Mouse (Mus musculus): Measurements from ENCODE around the gene Pparg. TPM values are rescaled to one million over a fixed set of nuclear protein-coding genes. Genes with fewer than 3 reads are reported as not detected.

The Pparg gene
- polyA plus RNA-seq, 1 experiment = not detected

- TF ChIP-seq POLR2A (IDR thresholded peaks at IDR 0.05; ENCODE audit: insufficient read depth, low read depth, low read length) (no peak), CTCF (IDR thresholded peaks at IDR 0.05; ENCODE audit: insufficient read depth, low read depth, low read length) (no peak)
- Histone ChIP-seq H3K4me1 (ENCODE audit: control insufficient read depth, insufficient read depth, low read length) (no peaks in the 10 kb centered on the region), H3K27ac (ENCODE audit: insufficient read depth, low read depth, low read length) (no peak overlapping the region), H3K4me3 (ENCODE audit: insufficient read depth, low read depth, low read length) (no peak overlapping the region)
- 34% methylated on average over 10 of the region's 10 CpGs for WGBS
These were observed 16.6 kb upstream of the Pparg start for GRCm38 (mm10) chr6:115344101-115344500.

DNA sequence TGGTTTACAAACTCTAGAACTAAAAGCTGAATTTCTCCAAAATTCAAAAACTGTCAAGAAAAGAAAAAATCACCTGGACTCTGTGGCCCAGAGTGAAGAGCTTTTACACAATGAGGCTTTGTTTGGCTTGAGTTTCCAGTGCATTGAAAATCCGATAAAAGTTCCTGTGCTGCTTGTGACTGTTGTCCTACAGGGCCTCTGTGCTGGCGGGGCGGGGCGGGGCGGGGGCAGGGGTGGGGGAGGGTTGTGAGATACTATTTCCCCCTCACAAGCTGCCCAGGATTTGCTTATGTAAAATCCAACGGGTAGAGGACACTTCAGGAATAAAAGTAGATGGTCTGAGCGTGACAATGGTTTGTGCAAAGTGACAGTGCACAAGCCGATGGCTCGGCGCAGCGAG, 16.2 kb upstream of the Pparg start:
- no peak overlapping the region for H3K4me3 ChIP-seq (ENCODE audit: insufficient read depth, low read depth, low read length)
- TF ChIP-seq POLR2A (IDR thresholded peaks at IDR 0.05; ENCODE audit: insufficient read depth, low read depth, low read length) = no peak
- no peak for TF ChIP-seq CTCF (IDR thresholded peaks at IDR 0.05; ENCODE audit: insufficient read depth, low read depth, low read length)
- 50% methylated on average over 11 of the region's 11 CpGs for WGBS

GRCm38 (mm10) chr6:115345013-115345412, 15.7 kb upstream of the Pparg start:
- Histone ChIP-seq H3K4me3 (ENCODE audit: insufficient read depth, low read depth, low read length) (no peak overlapping the region), H3K27ac (ENCODE audit: insufficient read depth, low read depth, low read length) (no peak overlapping the region), H3K4me1 (ENCODE audit: control insufficient read depth, insufficient read depth, low read length) (no peaks in the 10 kb centered on the region)
- TF ChIP-seq CTCF (IDR thresholded peaks at IDR 0.05; ENCODE audit: insufficient read depth, low read depth, low read length) = no peak
- TF ChIP-seq POLR2A (IDR thresholded peaks at IDR 0.05; ENCODE audit: insufficient read depth, low read depth, low read length) = no peak
- 93% methylated on average over 8 of the region's 8 CpGs for WGBS

More for the DNA sequence above, 16.2 kb upstream of the Pparg start:
- H3K4me1 ChIP-seq (ENCODE audit: control insufficient read depth, insufficient read depth, low read length) = no peaks in the 10 kb centered on the region
- no peak overlapping the region for H3K27ac ChIP-seq (ENCODE audit: insufficient read depth, low read depth, low read length)

DNA sequence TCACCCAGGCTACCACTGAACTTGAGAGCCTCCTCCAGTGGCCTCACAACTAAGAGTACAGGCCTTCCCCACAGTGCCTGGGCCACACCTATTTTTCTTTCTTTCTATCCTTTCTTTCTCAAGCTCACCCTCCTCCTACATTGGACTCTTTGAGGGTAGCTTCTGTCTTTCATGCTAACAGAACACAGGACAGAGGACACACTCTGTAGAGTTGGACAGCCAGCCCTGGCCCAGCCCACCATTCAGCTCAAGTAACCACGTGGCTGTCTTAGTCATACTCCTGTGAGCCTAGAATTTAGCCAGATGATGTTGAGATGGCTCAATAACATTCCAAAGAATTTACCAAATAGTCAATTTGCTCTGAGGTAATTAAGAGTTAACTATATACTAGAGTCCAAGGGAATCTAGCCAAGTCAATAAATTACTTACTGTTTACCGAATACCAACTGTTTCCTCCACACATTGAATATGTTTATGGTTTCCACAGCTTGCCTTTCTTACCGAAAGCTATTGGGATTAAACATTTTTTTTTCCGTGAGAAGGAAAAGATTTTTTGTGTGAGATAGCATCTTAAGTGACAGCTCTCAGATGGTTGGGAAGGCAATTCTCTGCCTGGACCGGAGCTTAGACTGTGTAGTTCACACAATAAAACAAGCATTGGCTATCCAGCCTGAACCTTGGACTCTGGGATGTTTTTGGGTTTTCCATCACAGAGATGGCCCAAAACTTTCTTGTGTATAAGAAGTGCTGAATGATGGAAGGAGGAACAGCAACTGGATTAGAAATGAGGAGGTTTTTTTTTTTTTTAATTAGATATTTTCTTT, 10.9 kb upstream of the Pparg start:
- Histone ChIP-seq H3K4me3 (ENCODE audit: insufficient read depth, low read depth, low read length) (no peak overlapping the region), H3K4me1 (ENCODE audit: control insufficient read depth, insufficient read depth, low read length) (no peaks in the 10 kb centered on the region), H3K27ac (ENCODE audit: insufficient read depth, low read depth, low read length) (no peak overlapping the region)
- WGBS = 56% methylated on average over 5 of the region's 5 CpGs
- TF ChIP-seq POLR2A (IDR thresholded peaks at IDR 0.05; ENCODE audit: insufficient read depth, low read depth, low read length) (no peak), CTCF (IDR thresholded peaks at IDR 0.05; ENCODE audit: insufficient read depth, low read depth, low read length) (no peak)

- H3K27ac ChIP-seq (ENCODE audit: insufficient read depth, low read depth, low read length) = peak overlapping the region; percentile 91
- 6% methylated on average over 48 of the region's 48 CpGs for WGBS
- H3K4me3 ChIP-seq (ENCODE audit: insufficient read depth, low read depth, low read length) = peak overlapping the region; percentile 76
- H3K4me1 ChIP-seq (ENCODE audit: control insufficient read depth, insufficient read depth, low read length) = 0 out of 2 replicates have a peak, but pooled peaks cover 9% of the 10 kb centered on the region
- TF ChIP-seq CTCF (IDR thresholded peaks at IDR 0.05; ENCODE audit: insufficient read depth, low read depth, low read length) (no peak), POLR2A (IDR thresholded peaks at IDR 0.05; ENCODE audit: insufficient read depth, low read depth, low read length) (no peak; the same call in 1 of the 2 replicates)
These were observed 1.1 kb downstream of the Pparg start for GRCm38 (mm10) chr6:115361606-115362462.

DNA sequence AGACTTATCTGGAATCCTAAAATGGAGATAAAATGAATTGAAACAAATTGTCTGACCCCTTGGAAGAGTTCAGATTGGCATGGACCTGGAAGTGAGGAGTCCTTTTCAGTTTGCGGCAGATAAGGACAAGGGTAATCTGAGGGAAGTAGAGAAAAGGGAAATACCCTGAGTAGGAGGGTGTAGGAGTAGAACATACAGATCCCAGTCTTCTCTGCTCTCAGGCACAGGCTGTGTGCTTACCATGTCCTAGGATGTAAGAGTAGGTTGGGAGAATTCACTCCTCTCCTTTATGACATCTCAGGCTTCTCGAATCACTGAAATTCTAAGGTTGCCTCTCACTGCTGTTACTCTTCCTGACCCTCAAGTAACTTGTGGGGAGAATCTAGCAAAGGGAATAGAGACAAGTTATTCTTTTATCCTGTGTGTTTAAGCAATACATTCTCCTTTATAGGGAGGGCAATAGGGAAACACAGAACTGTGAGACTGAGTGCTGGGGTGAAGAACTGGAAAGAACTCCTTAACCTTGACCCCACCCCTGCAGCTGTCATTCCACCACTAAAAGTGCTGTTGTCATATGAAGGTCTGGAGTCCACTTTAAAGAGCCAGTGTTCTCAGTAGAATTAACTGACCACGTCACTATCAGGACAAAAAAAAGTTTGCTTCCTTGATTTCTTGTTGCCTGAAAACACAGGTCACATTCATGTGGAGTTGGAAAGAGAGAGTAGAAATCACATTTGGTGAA, 6.3 kb downstream of the Pparg start:
- TF ChIP-seq POLR2A (IDR thresholded peaks at IDR 0.05; ENCODE audit: insufficient read depth, low read depth, low read length) = no peak
- TF ChIP-seq CTCF (IDR thresholded peaks at IDR 0.05; ENCODE audit: insufficient read depth, low read depth, low read length) = no peak
- Histone ChIP-seq H3K4me1 (ENCODE audit: control insufficient read depth, insufficient read depth, low read length) (no peaks in the 10 kb centered on the region), H3K4me3 (ENCODE audit: insufficient read depth, low read depth, low read length) (no peak overlapping the region), H3K27ac (ENCODE audit: insufficient read depth, low read depth, low read length) (no peak overlapping the region)
- WGBS = 81% methylated on average over 3 of the region's 3 CpGs

DNA sequence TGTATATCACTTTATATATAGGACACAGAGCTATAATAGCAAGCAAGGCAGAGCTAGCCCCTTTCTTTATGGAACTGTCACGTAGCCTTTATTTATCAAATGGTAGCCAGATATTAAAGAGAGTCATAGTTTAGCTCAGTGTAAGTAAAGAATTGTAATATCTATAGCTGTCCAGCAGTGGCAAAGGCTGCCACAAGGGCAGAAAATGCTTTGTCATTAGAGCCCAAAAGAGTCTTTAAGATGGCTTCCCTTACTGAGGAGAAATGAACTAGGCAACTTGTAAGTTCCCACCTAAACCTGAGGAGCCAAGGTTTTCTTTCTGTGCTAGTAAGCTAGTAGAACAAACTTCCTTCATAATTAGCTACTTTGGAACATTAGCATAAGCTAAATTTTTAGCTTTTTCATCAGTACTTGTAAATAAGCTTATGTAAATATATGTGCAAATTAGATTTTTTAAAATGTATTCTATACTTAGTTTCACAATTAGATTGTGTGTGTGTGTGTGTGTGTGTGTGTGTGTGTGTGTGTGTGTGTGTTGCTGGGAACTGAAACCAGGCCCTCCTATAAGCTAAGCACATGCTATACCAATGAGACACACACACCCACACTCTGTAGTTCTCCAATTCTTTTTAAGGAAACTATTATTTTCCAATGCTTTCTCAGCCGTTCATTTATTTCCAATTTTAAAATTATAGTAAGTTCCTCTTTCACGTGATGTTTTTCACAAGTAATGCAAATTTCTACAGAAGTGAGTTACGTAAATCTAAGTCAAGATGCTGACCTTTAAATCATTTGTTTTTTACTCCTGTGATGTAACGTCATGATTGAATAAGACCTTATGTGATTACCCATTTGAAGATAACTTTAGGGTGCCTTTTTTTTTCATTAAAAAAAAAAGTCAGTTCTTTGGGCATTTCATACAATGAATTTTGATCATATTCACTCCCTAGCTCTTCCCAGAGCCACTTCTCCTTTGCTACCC, 14.4 kb downstream of the Pparg start:
- H3K4me3 ChIP-seq (ENCODE audit: insufficient read depth, low read depth, low read length) = no peak overlapping the region
- TF ChIP-seq CTCF (IDR thresholded peaks at IDR 0.05; ENCODE audit: insufficient read depth, low read depth, low read length) = no peak
- TF ChIP-seq POLR2A (IDR thresholded peaks at IDR 0.05; ENCODE audit: insufficient read depth, low read depth, low read length) = no peak
- no peaks in the 10 kb centered on the region for H3K4me1 ChIP-seq (ENCODE audit: control insufficient read depth, insufficient read depth, low read length)
- 61% methylated on average over 5 of the region's 5 CpGs for WGBS
- H3K27ac ChIP-seq (ENCODE audit: insufficient read depth, low read depth, low read length) = no peak overlapping the region

DNA sequence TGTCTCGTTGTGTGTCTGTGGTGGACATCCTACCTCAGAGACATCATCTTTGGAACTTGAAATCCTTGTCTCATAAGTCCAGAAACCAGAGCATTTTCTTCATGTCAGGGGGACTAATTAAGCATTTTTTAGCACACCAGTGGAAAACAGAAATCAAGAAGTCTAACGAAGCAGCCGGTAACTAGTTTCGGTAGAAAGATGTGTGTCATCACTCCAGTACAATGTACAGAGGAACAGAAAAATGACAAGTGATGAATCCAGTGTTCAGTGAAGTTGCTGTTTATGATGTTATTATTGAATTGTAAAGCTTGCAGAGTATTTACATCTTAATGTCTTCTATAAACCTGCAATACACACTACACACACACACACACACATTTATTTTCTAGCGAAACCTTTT, 19.8 kb downstream of the Pparg start:
- no peak overlapping the region for H3K4me3 ChIP-seq (ENCODE audit: insufficient read depth, low read depth, low read length)
- TF ChIP-seq CTCF (IDR thresholded peaks at IDR 0.05; ENCODE audit: insufficient read depth, low read depth, low read length) = no peak
- no peak for TF ChIP-seq POLR2A (IDR thresholded peaks at IDR 0.05; ENCODE audit: insufficient read depth, low read depth, low read length)
- WGBS = 87% methylated on average over 5 of the region's 5 CpGs

More for the DNA sequence above, 19.8 kb downstream of the Pparg start:
- Histone ChIP-seq H3K4me1 (ENCODE audit: control insufficient read depth, insufficient read depth, low read length) (no peaks in the 10 kb centered on the region), H3K27ac (ENCODE audit: insufficient read depth, low read depth, low read length) (no peak overlapping the region)
